Mouse (Mus musculus) kidney, adult 2 months (tissue): Measurements from ENCODE around the gene Arhgap31. TPM values are rescaled to one million over a fixed set of nuclear protein-coding genes. Genes with fewer than 3 reads are reported as not detected.
A peak's percentile ranks its signal among the peaks of the same experiment; 100 is the strongest.
"Not testable (repeated sequence)": the region's sequence is repeated elsewhere in the genome, so short reads cannot be mapped to it uniquely, and the experiment has no call there.

Experiments
- DNase-seq: peaks from one replicate; pipeline ENCODE4 v3.0.0; 2021
- H3K27ac ChIP-seq: fragments of 200-500 bp; 2 replicates; pipeline ENCODE4 v1.5.1; 2012; ENCODE audit warnings: low read depth, low read length, control low read depth, inconsistent platforms; ENCODE audit not compliant: insufficient read depth
- H3K27me3 ChIP-seq: fragments of 200-500 bp; replicated peaks from 2 replicates; pipeline ENCODE4 v1.6.1; 2012; ENCODE audit warnings: mild to moderate bottlenecking, moderate library complexity, low read length, inconsistent platforms; ENCODE audit not compliant: control insufficient read depth, insufficient read depth
- H3K36me3 ChIP-seq: fragments of 200-500 bp; 2 replicates; pipeline ENCODE4 v1.6.1; 2012; ENCODE audit warnings: mild to moderate bottlenecking, moderate library complexity, low read length, inconsistent platforms; ENCODE audit not compliant: control insufficient read depth, insufficient read depth
- H3K4me1 ChIP-seq: fragments of 200-500 bp; 2 replicates; pipeline ENCODE4 v1.6.1; 2011; ENCODE audit warnings: low read length; ENCODE audit not compliant: control insufficient read depth, insufficient read depth
- H3K4me3 ChIP-seq: fragments of 200-500 bp; 2 replicates; pipeline ENCODE4 v1.5.1; 2011; ENCODE audit warnings: mild to moderate bottlenecking, low read depth, low read length, control low read depth; ENCODE audit not compliant: insufficient read depth
- CTCF ChIP-seq: fragments of 200-500 bp; conservative IDR thresholded peaks from 2 replicates; pipeline ENCODE4 v1.5.1; 2011; ENCODE audit warnings: low read depth, mild to moderate bottlenecking, control low read depth, low read length, moderate library complexity, mixed read lengths; ENCODE audit not compliant: insufficient read depth, insufficient read length
- POLR2A ChIP-seq: fragments of 200-500 bp; IDR thresholded peaks from one replicate; pipeline ENCODE4 v1.6.1; 2011; ENCODE audit warnings: low read depth, low read length, control low read depth
- WGBS: fragments of 180-500 bp; shearing (Covaris S2); methylation state at CpG from one replicate; pipeline ENCODE4 v1.1.7; 2018; 5-methylcytosine and 5-hydroxymethylcytosine counted together
- polyA plus RNA-seq: library from polyadenylated mRNA; depleted of rRNA; stranded (reverse); fragments of >200 nt; gene quantifications from 2 replicates; pipeline ENCODE4 v1.2.3, GENCODE M21; 2012

Arhgap31 gene
- polyA plus RNA-seq, 1 experiment, result 6.9 TPM

DNA sequence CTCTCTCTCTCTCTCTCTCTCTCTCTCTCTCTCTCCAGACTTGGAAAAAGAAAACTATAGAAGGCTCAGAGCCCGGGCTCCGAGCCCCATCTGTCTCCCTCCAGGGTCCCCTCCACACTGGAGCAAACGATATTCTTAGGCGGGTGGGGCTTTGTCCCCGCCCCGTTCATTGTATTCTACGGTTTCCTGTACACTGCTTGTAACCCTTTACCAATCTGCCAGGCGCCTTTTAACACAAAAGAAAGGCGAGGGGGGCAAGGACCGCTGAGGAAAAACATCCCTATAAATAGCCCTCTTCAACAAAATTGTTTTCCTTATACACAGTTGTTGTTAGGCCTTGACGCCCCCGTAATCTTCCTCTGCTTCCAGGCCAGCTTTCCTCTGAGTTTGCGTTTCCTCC is 11.9 kb upstream of the Arhgap31 start:
- Histone ChIP-seq H3K27ac (peak overlapping the region; percentile 93), H3K27me3 (no peaks in the 10 kb centered on the region), H3K36me3 (no peaks in the 10 kb centered on the region), H3K4me1 (no peaks in the 10 kb centered on the region), H3K4me3 (0 out of 2 replicates have a peak overlapping the region, but pooled peaks have one; percentile 11)
- 72% methylated on average over 13 of the region's 13 CpGs for WGBS
- TF ChIP-seq POLR2A (no peak), CTCF (no peak)
- peak; percentile 75 for DNase-seq

DNA sequence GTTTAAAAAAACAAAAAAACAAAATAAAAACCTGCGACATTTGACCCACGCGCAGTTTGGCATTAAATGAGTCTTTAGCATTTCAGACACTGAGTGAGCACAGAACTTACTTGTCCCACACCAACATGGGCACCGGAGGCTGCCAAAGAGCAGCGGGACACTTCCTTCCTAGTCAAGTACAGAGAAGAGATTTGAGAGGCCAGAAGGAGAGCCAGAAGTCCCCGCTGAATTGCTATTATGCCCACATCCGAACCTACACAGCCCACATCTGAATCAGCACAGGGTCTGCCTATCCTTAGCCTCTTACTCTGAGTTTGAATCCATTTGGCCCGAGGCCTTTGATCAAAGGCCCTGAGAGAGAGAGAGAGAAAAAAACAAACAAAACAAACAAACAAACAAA is 11.2 kb upstream of the Arhgap31 start:
- DNase-seq, result peak; percentile 44
- peak overlapping the region; percentile 39; the same call in 1 of the 2 replicates for H3K4me3 ChIP-seq
- no peaks in the 10 kb centered on the region for H3K4me1 ChIP-seq
- H3K36me3 ChIP-seq, result no peaks in the 10 kb centered on the region
- no peak for TF ChIP-seq POLR2A
- no peak for TF ChIP-seq CTCF
- 58% methylated on average over 8 of the region's 8 CpGs for WGBS
- peak overlapping the region; percentile 93 for H3K27ac ChIP-seq
- no peaks in the 10 kb centered on the region for H3K27me3 ChIP-seq

DNA sequence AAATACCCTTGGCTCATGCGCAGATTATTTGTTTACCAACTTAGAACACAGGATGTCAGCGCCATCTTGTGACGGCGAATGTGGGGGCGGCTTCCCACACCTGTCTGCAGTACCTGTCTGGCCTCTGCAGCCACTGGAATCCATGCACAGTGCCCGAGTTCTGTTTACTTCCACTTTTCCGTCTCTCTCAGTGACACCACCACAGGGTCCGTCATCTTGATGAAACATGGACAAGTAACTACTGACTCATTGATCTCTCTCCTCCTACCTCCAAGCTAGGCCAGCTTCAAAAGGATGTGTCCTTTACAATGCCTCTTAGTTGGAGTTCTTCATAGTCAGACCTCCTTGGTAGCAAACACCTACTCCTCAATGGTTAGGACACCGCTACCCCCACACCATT is 8.3 kb upstream of the Arhgap31 start:
- TF ChIP-seq CTCF (no peak), POLR2A (no peak)
- WGBS, result 89% methylated on average over 9 of the region's 9 CpGs
- Histone ChIP-seq H3K4me1 (no peaks in the 10 kb centered on the region), H3K36me3 (no peaks in the 10 kb centered on the region), H3K4me3 (no peak overlapping the region), H3K27me3 (no peaks in the 10 kb centered on the region), H3K27ac (no peak overlapping the region)
- no peak for DNase-seq

DNA sequence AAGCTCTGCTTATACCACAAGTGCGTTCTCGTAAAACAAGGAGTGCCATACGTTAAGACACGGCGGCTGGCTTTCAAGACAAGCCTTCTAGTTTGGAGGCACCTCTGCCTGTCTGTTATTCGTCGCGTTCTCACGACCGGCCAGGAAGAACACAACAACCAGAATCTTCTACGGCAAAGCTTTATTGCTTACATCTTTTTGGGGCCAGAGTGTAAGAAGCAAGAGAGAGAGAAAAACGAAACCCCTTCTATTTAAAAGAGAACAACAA is 1.1 kb upstream of the Arhgap31 start:
- Histone ChIP-seq H3K27ac (peak overlapping the region; percentile 87), H3K4me3 (peak overlapping the region; percentile 21)
- DNase-seq, H3K27me3 ChIP-seq, H3K36me3 ChIP-seq, H3K4me1 ChIP-seq: not testable (repeated sequence)
- 33% methylated on average over 11 of the region's 12 CpGs for WGBS

DNA sequence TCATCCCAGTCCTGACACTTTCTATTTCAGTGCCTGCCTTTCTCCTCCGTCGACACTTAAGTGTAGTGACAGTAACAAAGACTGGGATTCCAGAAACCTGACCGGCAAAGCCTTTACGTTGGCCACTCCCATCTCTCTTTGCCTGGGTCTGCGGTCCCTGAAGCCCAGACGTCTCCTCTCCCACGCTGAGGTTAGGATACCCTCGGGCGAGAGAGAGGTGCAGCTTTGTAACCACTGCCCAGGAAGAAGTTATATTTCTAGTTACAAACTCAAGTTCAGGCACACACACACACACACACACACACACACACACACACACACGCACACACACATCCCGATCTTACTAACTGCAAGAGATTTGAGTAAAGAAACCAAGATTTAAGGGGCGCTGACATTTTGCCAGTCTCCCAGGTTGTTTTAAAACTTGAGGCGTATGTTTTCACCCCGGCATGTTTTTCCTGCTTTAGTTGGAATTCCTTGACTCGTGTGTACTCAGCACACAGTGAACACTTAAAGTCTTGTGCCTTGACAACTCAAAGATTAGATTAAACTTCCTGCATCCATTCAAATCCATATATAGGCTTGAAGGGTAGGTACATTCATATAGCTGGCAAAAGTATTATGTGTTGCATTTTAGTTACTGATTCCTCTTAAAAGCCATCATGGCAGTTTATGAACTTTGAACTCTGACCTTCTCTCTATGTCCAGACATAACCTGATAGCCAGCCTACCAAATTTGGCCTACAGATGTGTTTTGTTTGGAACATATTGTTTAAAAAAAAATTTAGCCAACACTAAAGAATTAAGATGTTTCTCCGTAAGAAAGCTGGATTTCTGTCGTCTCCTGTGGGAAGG is 557 bp upstream of the Arhgap31 start:
- H3K4me1 ChIP-seq, result no peaks in the 10 kb centered on the region
- no peaks in the 10 kb centered on the region for H3K36me3 ChIP-seq
- TF ChIP-seq POLR2A (no peak), CTCF (no peak)
- 14% methylated on average over 17 of the region's 17 CpGs for WGBS
- peak overlapping the region; percentile 87 for H3K27ac ChIP-seq
- no peak for DNase-seq
- peak overlapping the region; percentile 73 for H3K4me3 ChIP-seq
- H3K27me3 ChIP-seq, result no peaks in the 10 kb centered on the region

DNA sequence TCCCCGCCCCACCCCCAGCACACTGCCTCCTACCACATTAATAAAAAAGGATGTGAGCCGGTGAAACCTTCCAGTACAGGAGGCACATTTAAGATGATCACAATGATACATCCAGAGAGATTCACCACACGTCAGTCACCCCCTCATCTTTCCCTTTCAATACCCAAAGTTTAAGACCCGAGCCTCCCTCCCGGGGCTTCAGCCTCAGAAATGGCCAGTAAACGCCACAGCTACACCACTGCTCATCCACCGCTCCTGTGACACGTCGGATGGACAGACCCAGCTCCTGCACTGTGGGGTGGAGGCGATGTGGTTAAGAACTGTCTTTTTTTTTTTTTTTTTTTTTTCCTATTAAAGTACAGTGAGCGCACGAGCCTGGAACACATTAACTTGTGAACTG is 969 bp downstream of the Arhgap31 start:
- TF ChIP-seq CTCF, result no peak
- no peak for TF ChIP-seq POLR2A
- Histone ChIP-seq H3K27me3 (no peaks in the 10 kb centered on the region), H3K4me3 (peak overlapping the region; percentile 73), H3K4me1 (no peaks in the 10 kb centered on the region), H3K27ac (peak overlapping the region; percentile 90; the same call in 1 of the 2 replicates), H3K36me3 (no peaks in the 10 kb centered on the region)
- peak; percentile 22 for DNase-seq
- 17% methylated on average over 12 of the region's 12 CpGs for WGBS

DNA sequence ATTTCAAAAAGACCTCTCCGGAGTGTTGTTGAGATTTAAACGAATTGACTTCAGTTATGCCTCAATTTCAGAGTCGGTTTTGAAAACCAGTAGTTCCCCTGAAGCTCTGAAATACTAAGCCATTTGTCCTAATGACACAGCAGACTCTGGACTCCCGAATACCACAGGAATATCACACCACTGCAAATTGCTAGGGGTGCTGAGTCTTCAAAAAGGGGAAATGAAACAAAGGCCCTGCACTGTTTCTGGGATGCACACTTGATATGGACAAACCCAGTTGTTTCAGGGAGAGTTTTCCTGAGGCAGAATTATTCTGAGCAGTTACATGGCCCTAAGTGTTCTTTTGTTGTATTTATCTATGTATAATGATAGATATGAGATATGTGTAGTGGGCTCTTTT is 1.8 kb downstream of the Arhgap31 start:
- Histone ChIP-seq H3K4me3 (peak overlapping the region; percentile 32; the same call in 1 of the 2 replicates), H3K27ac (no peak overlapping the region), H3K27me3 (no peaks in the 10 kb centered on the region), H3K4me1 (no peaks in the 10 kb centered on the region), H3K36me3 (no peaks in the 10 kb centered on the region)
- DNase-seq, result no peak
- 39% methylated on average over 4 of the region's 4 CpGs for WGBS
- TF ChIP-seq POLR2A, result no peak
- no peak for TF ChIP-seq CTCF
